Mouse (Mus musculus) stomach, embryonic 16.5 days (tissue): ENCODE data around the gene Ceacam10. TPM values are rescaled to one million over a fixed set of nuclear protein-coding genes. Genes with fewer than 3 reads are reported as not detected.

Source experiments
- ATAC-seq: fragments of 200-750 bp; cut with Nextera tagmentation; 2 replicates; pipeline ENCODE4 v1.8.0; 2017; ENCODE audit warnings: moderate number of reproducible peaks, moderate TSS enrichment; ENCODE audit not compliant: insufficient read depth, low FRiP score
- H3K27ac ChIP-seq: fragments of 300-500 bp; sonication (generic); 2 replicates; pipeline ENCODE4 v1.5.1; 2014; ENCODE audit warnings: low read length
- H3K27me3 ChIP-seq: fragments of 300-500 bp; sonication (generic); 2 replicates; pipeline ENCODE4 v1.6.1; 2014; ENCODE audit warnings: low read length, control low read depth, mixed read lengths; ENCODE audit not compliant: control insufficient read depth, insufficient read depth
- H3K36me3 ChIP-seq: fragments of 300-500 bp; sonication (generic); 2 replicates; pipeline ENCODE4 v1.6.1; 2014; ENCODE audit warnings: low read length; ENCODE audit not compliant: control insufficient read depth, insufficient read depth
- H3K4me1 ChIP-seq: fragments of 300-500 bp; sonication (generic); 2 replicates; pipeline ENCODE4 v1.6.1; 2014; ENCODE audit warnings: low read length, control low read depth, mixed read lengths; ENCODE audit not compliant: control insufficient read depth, insufficient read depth
- H3K4me2 ChIP-seq: fragments of 300-500 bp; sonication (generic); 2 replicates; pipeline ENCODE4 v1.6.1; 2014; ENCODE audit warnings: low read depth, low read length, mixed read lengths
- H3K4me3 ChIP-seq: fragments of 300-500 bp; sonication (generic); replicated peaks from 2 replicates; pipeline ENCODE4 v1.5.1; 2014; ENCODE audit warnings: mild to moderate bottlenecking, low read length
- H3K9ac ChIP-seq: fragments of 300-500 bp; sonication (generic); 2 replicates; pipeline ENCODE4 v1.6.1; 2014; ENCODE audit warnings: low read length
- H3K9me3 ChIP-seq: fragments of 300-500 bp; sonication (generic); replicated peaks from 2 replicates; pipeline ENCODE4 v1.6.1; 2016; ENCODE audit warnings: low read length, control low read depth; ENCODE audit not compliant: control insufficient read depth
- WGBS: fragments of 180-500 bp; shearing (Covaris S2); extraction: QIAGEN DNeasy Blood & Tissue Kit; methylation state at CpG from one replicate; pipeline ENCODE4 v1.1.7; 2014; 5-methylcytosine and 5-hydroxymethylcytosine counted together
- polyA plus RNA-seq: library from polyadenylated mRNA; unstranded; fragments of >200 nt; fragmentation: Nextera tagmentation; extraction: Ambion mirVana; gene quantifications from 2 replicates; pipeline ENCODE4 v1.2.1, GENCODE M21; 2015

The Ceacam10 gene
- polyA plus RNA-seq, 1 experiment from 2014 or later, result 1.2 TPM

DNA sequence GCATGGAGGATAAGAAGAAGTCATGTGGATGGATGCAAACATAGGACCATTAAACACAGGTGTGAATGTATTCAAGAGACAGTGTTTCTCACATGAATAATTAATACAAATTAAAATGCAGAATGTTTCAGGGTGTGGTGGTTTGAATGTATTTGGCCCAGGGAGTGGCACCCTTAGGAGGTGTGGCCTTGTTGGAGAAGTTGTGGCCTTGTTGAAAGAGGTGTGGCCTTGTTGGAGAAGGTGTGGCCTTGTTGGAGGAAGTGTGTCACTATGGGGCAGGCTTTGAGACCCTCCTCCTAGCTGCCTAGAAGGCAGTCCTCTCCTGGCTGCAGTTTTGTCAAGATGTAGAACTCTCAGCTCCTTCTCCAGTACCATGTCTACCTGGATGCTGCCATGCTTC, 5.6 kb upstream of the Ceacam10 start:
- Histone ChIP-seq H3K36me3 (no peaks in the 10 kb centered on the region), H3K9me3 (no peaks in the 10 kb centered on the region), H3K27me3 (no peaks in the 10 kb centered on the region), H3K4me3 (no peak overlapping the region), H3K9ac (no peak overlapping the region), H3K4me2 (no peak overlapping the region), H3K4me1 (no peaks in the 10 kb centered on the region), H3K27ac (no peak overlapping the region)
- no peak for ATAC-seq

DNA sequence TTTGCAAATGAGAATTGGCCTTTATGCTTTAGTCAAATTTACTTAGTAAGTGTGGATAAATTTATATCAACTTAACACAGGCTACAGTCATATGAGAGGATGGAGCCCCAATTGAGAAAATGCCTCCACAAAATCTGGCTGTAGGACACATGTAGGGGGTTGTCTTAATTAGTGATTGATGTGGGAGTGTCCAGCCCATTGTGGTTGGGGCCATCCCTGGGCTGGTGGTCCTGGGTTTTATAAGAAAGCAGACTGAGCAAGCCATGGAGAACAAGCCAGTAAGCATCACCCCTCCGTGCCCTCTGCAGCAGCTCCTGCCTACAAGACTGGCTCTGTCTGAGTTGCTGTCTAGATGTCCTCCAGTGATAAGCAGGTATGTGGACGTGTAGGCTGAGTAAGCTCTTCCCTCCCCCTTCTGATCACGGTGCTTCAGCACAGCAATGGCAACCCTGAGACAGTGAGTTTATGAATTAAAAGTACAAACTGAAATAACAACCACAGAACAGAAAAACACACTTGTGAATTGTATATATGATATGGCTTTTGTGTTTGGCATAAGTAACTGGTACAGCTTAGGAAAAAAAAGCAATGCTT, 3.0 kb upstream of the Ceacam10 start:
- no peak overlapping the region for H3K27ac ChIP-seq
- no peaks in the 10 kb centered on the region for H3K9me3 ChIP-seq
- H3K4me1 ChIP-seq, result no peaks in the 10 kb centered on the region
- H3K27me3 ChIP-seq, result no peaks in the 10 kb centered on the region
- H3K36me3 ChIP-seq, result no peaks in the 10 kb centered on the region
- ATAC-seq, result no peak
- 46% methylated on average over 3 of the region's 3 CpGs for WGBS
- H3K9ac ChIP-seq, result no peak overlapping the region
- H3K4me3 ChIP-seq, result no peak overlapping the region
- H3K4me2 ChIP-seq, result no peak overlapping the region

DNA sequence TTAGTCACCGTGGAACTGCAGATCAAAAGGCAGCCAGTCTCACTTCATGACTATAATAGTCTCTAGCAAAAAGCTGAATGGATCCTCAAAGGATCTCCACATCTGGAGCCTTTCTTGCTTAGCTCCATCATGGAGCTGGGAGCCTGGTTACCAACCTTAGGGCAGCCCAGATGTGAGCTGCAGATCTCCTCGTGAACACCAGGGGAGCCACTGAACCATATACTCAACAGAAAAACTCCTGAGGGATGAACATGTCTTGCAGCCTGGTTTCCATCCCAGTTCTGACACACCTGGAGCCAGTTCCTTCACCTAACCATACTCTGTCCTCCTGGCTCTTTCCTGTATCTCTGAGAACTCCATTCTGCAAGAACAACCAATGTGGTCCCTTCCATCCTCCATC, 861 bp upstream of the Ceacam10 start:
- WGBS, result 83% methylated on average over 2 of the region's 2 CpGs
- Histone ChIP-seq H3K4me2 (no peak overlapping the region), H3K9me3 (no peaks in the 10 kb centered on the region), H3K9ac (no peak overlapping the region), H3K4me1 (no peaks in the 10 kb centered on the region), H3K36me3 (no peaks in the 10 kb centered on the region), H3K4me3 (no peak overlapping the region), H3K27me3 (no peaks in the 10 kb centered on the region), H3K27ac (no peak overlapping the region)
- no peak for ATAC-seq

DNA sequence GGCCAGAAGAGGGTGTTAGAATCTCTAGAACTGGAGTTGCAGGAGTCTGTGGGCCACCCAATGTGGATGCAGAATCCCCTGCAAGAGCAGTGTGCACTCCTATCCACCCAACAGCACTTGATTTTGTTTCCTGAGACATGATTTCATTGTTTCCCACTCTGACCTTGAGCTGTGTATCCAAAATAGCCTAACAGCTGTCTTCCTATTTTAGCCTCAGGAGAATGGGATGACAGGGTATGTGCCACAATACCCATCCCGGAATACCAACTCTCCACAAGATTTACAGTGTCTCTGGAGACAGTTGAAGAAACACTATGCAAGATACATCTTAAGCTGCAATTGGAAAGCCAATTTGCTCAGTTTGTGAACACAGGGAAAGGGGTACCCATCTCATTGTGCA, 20.9 kb downstream of the Ceacam10 start:
- Histone ChIP-seq H3K4me2 (no peak overlapping the region), H3K27ac (no peak overlapping the region), H3K4me1 (no peaks in the 10 kb centered on the region), H3K27me3 (no peaks in the 10 kb centered on the region), H3K9me3 (peaks cover 3% of the 10 kb centered on the region; the same call in 1 of the 2 replicates), H3K4me3 (no peak overlapping the region), H3K36me3 (no peaks in the 10 kb centered on the region), H3K9ac (no peak overlapping the region)
- WGBS, result 86% methylated on average over 1 of the region's 1 CpGs
- no peak for ATAC-seq

DNA sequence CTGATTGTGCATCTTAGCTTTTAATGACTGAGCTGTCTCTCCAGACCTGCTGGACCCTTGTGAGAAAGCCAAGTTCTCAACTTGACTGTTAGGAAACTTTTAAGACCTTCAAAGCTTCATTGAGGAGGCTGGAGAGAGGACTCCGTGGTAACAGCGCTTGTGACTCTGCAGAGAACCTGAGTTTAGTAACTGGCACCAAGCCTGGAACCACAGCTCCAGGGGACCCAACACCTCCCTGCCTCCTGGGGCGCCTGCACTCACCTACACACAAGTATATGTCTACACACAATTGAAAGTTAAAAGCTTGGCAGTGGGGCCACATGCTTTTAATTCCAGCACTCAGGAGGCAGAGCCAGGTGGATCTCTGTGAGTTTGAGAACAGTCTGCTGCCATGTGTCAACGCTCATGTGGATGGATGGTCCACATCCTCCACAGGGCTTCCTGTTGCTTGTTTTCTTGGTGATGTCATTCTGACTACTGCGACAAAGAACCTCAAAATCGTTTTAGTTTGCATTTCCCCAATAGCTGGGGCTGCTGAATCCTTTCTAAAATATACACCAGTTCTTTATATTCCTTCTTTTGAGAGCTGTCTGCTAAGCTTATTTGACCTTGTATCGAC, 25.3 kb downstream of the Ceacam10 start:
- no peak overlapping the region for H3K4me3 ChIP-seq
- WGBS, result 53% methylated on average over 7 of the region's 7 CpGs
- H3K9ac ChIP-seq, result no peak overlapping the region
- H3K9me3 ChIP-seq, result 0 out of 2 replicates have a peak, but pooled peaks cover 3% of the 10 kb centered on the region
- peaks cover 4% of the 10 kb centered on the region; the same call in 1 of the 2 replicates for H3K4me1 ChIP-seq
- ATAC-seq, result no peak
- no peak overlapping the region for H3K27ac ChIP-seq
- H3K36me3 ChIP-seq, result no peaks in the 10 kb centered on the region
- no peak overlapping the region for H3K4me2 ChIP-seq
- H3K27me3 ChIP-seq, result no peaks in the 10 kb centered on the region

DNA sequence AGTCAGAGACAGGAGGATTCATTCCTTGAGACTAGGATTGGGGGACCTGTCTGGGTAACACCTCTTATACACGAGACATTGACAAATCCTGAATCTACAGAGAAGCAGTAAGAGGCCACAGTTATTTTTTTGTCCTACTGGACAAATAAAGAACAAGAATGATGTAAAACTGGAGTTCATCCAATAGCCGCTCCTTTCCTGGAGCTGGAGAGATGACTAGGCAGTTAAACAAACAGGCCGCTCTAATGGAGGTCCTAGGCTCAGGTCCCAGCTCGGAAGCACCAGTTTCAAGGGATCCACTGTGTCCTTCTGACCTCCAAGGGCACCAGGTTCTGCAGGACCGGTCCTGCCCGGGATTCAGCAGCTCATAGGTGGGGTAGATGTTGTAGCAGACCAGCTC, 27.8 kb downstream of the Ceacam10 start:
- Histone ChIP-seq H3K36me3 (no peaks in the 10 kb centered on the region), H3K9me3 (no peaks in the 10 kb centered on the region), H3K27me3 (no peaks in the 10 kb centered on the region), H3K4me2 (no peak overlapping the region), H3K4me1 (peaks cover 4% of the 10 kb centered on the region; the same call in 1 of the 2 replicates), H3K27ac (no peak overlapping the region), H3K4me3 (no peak overlapping the region), H3K9ac (0 out of 2 replicates have a peak overlapping the region, but pooled peaks have one; percentile 35)
- ATAC-seq, result no peak
- WGBS, result 39% methylated on average over 6 of the region's 6 CpGs

DNA sequence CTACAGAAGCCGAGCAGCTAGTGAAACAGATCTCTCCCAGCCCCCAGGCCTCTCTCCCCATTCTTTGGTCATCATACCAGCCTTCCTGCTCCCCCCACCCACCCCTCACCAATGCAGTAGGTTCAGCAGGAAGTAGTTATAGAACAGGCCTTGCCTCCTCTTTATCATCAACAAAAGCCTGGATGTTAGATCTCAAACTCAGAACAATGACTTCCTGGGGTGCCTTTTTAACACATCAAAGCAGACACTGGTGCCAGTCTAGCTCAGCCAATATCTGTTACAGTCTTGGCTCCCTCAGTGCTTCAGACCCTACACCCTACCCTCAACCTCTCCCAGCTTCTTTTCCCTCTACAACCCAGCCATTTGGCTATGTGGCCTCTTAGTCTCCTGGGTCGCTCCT, 32.0 kb downstream of the Ceacam10 start:
- Histone ChIP-seq H3K4me1 (peaks cover 4% of the 10 kb centered on the region; the same call in 1 of the 2 replicates), H3K4me2 (no peak overlapping the region), H3K4me3 (no peak overlapping the region), H3K9me3 (no peaks in the 10 kb centered on the region), H3K27me3 (no peaks in the 10 kb centered on the region), H3K27ac (no peak overlapping the region), H3K36me3 (no peaks in the 10 kb centered on the region), H3K9ac (no peak overlapping the region)
- ATAC-seq, result no peak
- WGBS, result 36% methylated on average over 2 of the region's 2 CpGs

DNA sequence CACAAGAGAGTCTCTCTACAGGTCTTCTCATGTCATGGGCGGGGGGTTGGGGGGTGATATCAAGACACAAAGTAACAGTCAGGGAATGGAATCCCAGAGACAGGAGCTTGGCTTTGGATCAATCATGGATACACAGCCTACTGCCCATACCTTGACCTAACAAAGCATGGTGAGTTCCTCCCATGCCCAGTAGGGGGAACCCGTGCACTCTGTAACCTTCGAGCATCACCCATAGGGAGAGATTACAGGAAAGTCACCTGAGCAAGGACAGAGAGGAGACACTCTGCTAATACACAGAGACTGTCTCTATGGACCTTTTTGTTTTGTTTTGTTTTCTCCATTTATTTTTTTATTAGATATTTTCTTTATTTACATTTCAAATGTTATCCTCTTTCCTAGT, 40.5 kb downstream of the Ceacam10 start:
- Histone ChIP-seq H3K9ac (no peak overlapping the region), H3K9me3 (no peaks in the 10 kb centered on the region), H3K36me3 (no peaks in the 10 kb centered on the region), H3K4me2 (no peak overlapping the region), H3K27ac (no peak overlapping the region), H3K4me3 (no peak overlapping the region), H3K27me3 (no peaks in the 10 kb centered on the region), H3K4me1 (no peaks in the 10 kb centered on the region)
- peak; percentile 73 for ATAC-seq
- 0% methylated on average over 3 of the region's 3 CpGs for WGBS

DNA sequence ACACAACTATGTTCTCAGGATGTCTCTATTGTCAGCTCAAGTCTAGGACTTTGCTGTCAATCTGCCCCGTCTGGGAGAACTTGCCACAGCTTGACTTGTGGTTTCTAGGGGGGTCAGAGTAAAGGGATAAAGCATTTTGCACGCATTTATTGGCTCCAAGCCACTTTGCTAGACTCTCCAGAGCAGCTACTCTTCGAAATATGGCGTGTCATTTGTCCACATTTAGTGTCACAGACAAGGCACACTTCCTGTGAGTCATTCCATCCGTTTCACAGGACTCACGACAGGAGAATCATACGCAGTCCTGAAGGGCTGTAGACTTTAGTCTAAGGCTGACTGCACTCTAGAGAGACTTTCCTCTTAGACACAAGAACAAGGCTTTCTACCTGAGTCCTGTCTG, 47.4 kb downstream of the Ceacam10 start:
- H3K4me1 ChIP-seq, result no peaks in the 10 kb centered on the region
- H3K36me3 ChIP-seq, result no peaks in the 10 kb centered on the region
- ATAC-seq, result no peak
- no peaks in the 10 kb centered on the region for H3K27me3 ChIP-seq
- no peak overlapping the region for H3K27ac ChIP-seq
- WGBS, result 57% methylated on average over 7 of the region's 7 CpGs
- no peak overlapping the region for H3K4me3 ChIP-seq
- H3K4me2 ChIP-seq, result no peak overlapping the region
- H3K9me3 ChIP-seq, result no peaks in the 10 kb centered on the region
- no peak overlapping the region for H3K9ac ChIP-seq
